Mouse (Mus musculus): Measurements from ENCODE around the gene Slc35g1.
"Not testable (repeated sequence)": the region's sequence is repeated elsewhere in the genome, so short reads cannot be mapped to it uniquely, and the experiment has no call there.

Slc35g1 gene

DNA sequence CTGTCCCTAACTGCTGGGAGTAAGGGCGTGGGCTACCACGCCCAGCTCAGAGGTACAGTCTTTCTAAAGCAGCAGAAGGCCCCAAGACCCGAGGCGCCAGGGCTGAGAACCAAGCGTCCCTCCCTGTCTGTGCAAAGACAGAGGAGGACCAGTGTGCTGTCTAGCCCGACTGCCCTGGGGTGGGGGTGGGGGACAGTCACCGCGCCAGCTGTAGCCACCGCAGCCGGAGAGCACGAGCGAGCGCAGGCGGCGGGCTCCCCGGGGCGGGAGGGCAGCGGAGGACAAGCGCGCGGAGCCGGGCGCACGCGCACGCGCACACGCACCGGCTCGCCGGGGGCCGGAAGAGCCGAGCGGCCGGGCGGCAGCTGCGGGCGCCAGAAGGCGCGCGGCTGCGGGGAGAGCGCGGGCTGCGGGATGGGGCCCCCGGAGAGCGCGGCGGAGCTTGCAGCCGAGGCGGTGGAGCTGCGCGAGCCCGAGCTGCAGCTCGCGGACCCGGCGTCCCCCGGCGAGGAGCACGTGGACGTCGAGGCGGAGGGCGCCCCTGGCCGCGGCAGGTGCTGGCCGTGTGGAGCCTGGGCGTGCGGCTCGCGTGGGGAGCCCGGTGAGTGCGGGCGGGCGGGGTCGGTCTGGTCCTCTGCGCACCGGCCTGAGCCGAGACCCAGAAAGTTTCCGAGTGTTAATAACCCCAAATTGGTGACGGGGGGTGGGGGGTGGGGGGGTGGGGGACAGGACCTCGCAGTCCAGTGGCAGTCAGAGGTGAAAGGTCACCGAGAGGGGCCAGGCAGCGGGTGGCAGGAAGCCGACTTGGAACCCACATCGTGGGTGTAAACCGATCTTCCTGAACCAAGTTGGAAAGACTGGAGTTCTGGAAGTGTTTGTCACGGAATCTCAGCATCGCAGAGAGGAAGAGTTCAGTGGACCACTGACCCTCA lies at the start of gene Slc35g1:
Slc35g1 (plus strand) TSS at position 280 of the 932 bp plus-strand sequence.
- peak; percentile 17 to 28 for DNase-seq

DNA sequence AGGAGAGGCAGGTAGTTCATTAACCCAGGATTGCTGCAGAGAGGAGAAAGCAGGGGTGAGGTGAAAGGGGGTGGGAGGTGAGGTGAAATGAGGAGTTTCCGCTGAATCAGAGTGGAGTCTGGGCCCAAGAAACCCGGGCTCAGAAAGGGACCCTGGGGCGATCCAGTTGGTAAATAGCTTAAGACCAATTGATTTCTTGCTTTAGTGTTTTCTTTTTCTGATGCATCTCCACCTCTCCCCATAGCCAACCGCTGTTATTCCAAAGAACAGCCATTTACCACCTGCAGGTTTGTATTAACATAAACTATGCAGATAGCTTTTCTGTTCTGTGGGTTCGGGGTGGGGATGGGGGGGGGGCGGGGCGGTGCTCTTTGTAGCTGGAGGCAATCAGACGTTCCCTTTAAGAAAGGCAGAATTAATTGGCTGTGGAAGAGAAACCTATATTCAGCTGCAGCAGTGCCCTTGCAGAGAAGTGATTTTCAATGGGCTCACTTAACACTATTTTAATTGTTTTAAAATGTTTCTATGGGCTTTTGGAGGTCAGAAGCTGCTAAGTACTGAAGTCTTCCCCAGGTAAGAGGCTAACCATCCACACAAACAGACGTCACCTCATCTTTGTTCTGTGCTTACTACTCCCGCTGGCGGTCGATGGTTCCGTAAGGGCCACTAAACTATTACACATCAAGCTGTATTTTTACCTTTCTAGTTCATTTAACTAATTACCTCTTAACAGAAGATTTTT lies 47.3 kb upstream of the Slc35g1 start:
- no peak for DNase-seq

DNA sequence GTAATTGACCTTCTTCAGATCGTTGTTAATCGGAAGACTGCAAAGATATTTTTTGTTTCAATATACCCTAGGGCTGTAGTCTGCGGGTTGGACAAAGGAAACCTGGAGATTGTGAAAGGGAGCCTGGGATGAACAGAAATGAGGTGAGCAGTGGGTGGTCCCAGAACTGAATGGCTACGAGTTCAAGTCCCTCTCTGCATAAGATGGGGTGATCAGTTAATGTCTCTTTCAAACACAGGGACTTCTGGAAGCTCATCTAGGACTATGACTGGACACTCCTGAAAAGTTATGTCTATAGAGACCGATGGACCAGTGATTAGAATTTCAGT lies 46.8 kb upstream of the Slc35g1 start:
- no peak for DNase-seq

DNA sequence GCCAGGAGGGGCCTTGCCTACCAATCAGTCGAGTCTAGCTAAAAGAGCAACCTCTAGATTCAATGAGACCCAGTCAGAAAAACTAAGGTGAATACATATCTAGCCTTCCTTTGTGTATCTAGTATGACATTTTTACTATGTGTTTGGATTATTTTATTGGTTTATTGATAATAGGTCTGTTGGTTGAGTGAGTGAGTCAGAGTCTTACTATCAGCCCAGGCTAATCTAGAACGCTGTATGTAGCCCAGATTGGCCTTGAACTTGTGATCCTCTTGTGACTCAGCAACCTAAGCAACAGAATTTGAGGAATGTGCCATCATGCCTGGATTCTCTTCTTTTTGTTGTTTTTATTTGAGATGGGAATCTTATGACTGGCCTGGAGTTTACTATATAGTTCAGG lies 44.6 kb upstream of the Slc35g1 start:
- DNase-seq, result no peak

DNA sequence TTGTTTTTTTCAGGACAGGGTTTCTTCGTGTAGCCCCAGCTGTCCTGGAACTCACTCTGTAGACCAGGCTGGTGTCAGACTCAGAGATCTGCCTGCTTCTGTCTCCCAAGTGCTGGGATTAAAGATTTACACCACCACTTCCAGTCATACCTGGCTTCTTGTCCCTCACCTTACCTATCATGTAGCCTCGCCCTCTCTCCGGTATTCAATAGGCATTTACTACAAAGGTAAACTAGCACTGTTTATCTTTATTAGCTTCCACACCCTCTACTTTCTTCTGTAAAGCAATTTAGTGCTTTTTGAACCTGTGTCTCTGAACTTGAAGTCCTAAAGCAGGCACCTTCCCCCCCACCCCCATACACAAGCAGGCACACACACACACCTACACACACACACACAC lies 44.1 kb upstream of the Slc35g1 start:
- DNase-seq, result no peak

DNA sequence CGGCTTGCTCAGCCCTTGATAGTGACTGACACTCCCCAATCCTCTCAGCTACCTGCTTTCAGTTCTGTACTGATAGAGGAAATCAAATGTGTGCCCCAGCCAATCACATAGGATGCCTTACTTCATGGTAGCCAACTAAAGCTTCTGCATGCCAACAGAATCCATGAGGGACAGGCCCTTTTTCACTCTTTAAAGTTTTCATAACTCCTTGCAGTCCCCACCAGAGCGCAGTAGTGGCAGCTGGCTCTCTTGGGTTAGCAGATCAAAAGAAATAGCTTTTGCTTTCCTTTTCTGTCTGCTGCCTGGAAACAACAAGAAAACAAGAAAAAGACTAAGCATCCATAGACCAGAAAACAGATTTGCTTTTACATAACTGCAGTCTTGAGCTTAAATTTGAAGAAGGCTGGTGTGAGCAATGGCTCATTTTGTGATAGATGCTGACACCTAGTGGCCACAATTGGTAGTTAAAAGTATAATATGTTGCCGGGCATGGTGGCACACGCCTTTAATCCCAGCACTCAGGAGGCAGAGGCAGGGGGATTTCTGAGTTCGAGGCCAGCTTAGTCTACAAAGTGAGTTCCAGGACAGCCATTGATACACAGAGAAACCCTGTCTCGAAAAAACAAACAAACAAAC lies 43.2 kb upstream of the Slc35g1 start:
- peak in 1 of 2 experiments; percentile 22 for DNase-seq

DNA sequence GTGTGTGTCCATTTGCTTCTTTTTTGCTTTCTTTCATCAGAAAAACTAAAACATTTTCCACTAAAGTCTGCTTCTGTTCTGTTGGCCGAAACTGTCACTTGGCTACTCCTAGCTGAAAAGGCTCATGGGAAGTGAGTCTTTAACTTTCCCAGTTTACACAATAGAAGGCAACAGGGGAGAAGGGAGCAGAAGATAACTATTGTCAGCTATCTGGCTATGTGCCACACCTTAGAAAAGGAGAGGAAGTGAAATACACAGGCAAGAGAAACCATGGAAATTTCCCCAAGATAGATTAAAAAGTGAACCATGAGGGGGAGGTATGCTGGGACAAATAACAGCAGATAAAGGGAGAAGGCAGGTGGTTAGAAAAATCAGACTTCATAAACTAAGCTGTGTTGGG lies 41.5 kb upstream of the Slc35g1 start:
- no peak for DNase-seq

DNA sequence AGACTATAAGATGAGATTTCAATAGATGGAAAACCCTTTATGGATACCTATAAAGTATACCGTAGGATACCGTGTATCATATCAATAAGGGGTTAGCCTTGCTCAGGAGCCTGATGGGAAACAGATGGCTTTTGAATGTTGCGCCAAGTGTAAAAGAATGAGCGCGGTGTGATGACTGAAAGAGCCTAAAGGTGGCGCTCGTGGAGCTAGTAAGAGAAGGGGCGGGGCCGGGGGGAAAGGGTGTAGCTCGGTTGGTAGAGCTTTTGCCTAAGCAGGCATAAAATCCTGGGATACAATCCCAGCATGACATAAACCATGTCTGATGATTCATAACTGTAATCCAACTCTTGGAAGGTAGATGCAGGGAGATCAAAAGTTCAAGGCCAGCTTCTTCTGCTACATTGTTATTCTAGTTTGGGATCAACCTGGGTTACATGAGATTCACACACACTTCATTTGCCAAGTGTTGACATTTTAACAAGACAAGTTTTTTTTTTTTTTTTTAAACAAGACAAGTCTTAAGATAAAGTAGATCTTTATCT lies 40.9 kb upstream of the Slc35g1 start:
- DNase-seq, result no peak

DNA sequence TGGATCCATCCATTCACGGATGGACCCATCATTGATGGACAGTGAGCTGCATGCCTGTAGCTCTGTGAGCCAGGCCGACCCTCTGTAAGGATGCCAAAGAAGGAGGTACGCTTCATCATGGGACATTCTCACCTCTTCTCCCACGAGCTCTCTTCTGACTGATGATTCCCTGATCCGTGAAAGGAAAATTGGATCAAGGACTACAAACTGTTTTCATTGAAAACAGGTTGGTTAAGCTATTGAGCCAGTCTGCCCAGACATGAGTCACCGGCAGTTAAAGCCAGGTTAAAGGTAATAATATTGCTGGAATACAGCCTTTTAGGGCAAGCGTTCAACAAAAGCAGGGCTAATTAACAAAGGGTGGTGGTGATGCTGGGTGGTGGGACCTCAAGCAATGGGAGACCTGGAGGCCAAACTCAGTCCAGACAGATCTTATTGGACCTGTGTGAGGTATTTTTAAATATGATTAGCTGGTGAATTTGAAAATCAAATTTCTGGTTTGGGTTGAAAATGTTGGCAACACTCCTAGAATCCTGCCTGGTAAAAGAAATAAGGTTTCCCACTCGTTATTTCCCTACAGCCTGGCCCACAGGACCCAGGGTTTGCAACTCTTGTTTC lies 39.5 kb upstream of the Slc35g1 start:
- DNase-seq, result no peak

DNA sequence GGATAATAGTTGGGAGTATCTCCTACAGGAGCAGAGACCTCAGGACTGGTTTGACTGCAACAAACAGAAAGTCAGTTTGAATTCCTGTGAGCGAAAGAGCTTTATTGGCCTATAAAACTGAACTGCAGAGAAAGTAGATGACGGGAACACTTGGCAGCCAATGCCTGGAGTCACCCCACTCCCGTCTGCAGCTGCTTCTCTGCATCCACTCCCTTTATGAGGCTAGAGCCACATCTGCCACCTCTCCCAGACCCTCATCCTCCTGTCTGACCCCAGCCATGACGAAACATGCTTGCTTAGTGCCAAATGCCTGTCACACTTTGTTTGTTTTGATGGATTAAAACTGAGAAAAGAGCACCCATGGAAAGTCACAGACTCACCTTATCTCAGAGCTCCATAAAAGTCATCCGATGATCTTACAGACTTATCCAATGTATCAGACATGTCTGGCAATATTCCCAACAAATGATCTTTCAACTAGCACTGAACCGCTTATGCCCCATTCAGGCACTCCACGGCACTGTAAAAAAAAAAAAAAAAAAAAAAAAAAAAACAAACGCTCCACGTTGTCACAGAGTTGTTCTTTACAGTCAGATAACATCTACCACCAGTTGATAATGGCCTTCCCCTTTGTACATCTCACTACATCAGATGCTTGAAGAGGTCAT lies 37.7 kb upstream of the Slc35g1 start:
- DNase-seq, result no peak

DNA sequence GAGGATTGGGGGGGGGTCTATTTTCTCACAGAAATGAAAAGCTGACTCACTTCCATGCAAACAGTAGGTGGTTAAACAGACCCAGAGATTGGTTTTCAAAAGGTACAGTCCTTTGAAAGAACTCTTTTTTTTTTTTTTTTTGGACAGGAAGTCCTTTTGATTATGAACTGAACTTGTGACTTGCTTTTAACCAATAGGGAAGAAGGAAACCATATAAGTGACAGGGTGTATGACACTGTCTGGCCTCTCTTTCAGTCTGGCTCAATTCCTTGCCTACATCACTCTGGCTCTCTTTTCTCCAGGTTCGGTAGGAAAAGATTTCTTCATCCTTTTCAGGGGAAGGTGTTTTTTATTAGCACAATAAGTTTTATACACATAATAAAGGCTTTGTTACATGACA lies 36.5 kb upstream of the Slc35g1 start:
- DNase-seq, result no peak

DNA sequence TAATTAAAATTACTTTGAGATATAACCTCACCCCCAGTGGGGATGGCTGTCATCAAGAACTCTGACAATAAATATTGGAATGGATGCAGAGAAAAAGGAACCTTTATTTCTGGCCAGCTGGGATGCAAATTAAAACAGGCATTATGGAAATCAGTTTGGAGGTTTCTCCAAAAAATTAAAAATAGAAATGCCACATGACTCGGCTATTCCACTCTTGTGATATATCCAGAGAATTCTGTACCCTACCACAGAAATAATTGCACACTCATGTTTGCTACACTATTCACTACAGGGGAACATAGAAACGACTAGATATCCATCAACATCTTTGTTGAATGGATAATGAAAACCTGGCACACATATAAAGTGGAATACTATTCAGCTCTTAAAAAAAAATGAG lies 33.9 kb upstream of the Slc35g1 start:
- no peak for DNase-seq

DNA sequence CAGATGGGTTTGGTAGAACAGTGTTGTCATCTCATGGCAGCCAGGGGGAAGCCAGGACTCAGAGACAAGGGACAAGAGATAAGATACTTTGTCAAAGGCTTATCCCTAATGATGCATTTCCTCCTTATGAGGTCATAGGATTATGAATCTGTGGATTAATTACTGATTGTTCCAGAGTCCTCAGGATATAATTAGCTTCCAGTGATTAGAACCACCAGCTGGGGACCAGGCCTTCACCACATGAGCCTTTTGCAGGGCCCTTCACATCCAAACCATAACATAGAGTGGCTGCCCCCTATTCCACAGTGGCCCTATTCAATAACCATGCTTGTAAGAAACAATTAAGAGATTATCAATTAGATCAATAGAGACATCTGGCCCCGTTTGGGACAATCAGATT lies 32.4 kb upstream of the Slc35g1 start:
- DNase-seq, result no peak

DNA sequence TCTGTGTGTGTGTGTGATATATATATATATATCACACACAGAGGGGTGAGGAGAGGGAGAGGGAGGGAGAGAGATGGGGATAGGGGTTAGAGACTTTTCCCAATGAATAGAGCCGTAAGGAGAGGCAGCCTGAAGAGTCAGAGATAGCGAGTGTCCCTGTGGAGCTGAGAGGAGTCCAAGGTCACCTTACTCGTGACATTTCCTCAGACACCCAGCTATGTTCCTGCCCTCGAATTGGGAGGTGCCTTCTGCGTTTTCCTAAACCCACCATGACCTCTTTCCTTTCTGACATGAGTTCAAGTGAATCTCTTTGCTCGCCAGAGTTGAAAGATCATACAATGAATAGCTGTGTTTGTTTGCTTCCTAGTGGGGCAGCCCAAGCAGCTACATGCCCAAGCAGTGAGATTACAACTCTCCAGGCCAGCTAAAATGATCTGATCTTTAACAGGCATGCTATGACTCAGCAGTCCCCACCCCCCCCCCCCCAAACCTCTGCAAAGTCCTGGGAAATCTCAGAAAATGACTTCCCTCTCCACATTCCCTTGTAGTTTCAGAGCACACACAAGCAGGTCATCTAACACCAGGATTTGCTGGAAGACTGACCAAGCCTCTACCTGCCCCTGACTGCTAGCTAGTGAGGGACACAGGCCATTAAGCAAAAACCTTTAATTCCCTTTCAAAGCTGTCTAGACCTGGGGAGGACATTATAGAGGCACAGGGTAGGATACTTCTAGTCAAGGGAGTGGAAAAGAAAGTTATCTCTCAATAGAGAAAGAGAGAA lies 31.7 kb upstream of the Slc35g1 start:
- DNase-seq, result no peak

DNA sequence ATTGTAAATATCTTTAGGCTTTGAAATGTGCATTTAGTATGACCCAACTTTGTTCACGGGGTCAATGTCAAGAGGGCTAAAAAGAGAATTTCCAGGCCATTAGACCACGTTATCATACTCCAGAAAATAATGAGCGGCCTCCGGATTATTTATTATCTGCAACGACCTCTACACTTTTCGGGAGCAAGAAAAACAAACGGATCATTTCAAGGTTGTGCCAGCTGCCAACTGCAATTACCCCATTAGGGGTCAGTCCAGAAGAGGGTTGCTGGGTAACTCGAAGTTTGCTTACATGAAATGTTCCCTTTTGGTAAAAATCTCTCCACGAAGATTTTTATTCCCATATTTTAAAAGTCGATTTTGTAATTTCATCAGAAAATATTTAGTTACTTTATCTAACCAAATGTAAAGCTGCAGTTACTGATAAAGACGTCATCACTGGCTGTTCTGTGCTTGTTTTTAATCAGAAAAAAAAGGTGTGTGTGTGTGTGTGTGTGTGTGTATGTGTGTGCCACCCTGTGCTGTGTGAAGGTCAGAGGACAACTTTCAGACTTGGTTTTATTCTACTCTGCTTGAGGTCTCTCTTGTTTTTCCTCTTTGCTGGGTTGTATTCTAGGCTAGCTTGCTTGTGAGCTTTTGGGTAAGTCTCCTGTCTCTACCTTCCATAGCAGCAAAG lies 30.7 kb upstream of the Slc35g1 start:
- no peak for DNase-seq

DNA sequence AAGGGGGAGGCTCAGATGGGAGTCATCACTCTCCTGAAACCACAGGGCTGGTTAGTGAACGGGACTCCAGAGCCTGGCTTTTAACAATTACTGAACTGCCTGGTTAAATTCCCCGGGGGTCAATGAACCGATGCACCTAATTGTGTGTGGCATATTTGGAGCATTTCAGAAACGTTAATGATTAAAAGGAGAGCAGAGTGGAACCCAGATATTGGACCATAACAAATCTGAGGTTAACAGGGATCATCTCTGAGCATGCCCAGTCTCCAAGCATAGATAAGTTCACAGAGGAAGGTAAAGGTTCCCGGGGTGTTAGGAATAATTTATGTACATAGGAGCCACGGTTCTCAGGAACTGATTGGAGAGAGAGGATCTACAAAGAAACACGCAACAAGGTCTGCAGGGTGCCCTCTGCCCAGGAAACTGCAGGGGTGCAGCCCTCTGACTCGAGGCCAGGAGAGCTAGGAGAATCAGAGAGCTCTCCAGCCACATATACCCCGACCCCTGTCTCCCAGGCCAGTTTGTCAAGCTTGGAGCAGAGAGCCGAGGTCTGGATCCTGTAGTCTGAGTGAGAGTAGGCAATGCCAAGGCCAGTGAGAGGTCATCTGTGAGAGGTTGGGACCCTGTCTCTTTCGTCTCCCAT lies 23.2 kb upstream of the Slc35g1 start:
- DNase-seq, result no peak

DNA sequence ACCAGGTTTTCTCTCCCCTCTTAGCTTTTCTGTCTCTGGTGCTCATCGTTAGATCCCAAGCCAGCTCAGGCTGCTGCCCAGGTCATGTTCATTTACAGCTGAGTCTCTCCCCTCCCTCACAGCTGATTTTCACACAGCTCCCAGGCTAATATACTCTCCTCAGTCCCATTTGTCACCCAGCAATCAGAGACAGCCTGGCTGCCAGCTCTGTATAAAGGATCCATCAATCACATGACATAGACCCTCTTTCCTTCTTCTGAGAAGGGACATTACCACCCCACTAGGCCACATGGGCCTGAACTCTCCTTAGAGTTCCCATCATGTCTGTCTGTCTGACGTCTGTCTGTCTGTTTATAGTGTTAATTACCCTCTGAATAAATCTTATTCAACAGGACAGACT lies 22.4 kb upstream of the Slc35g1 start:
- no peak for DNase-seq

DNA sequence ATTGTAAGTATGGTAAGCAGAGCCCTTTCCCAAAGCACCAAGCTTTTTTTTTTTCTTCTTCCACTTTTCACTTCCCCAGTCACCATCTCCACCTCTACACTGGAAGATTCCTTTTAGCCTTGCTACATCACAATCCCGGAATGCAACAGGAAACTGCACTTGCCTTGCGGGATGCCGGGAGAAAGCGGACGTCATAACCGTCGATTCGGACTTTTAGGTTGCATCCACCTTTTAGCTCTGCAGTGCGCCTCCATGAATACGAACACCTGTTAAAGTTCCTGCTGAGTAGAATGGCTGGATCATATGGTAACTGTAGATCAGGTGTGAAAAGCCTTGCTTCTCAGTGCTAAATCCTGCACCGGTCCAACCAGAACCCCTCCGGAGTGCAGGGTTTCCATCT lies 12.0 kb upstream of the Slc35g1 start:
- DNase-seq, result no peak

DNA sequence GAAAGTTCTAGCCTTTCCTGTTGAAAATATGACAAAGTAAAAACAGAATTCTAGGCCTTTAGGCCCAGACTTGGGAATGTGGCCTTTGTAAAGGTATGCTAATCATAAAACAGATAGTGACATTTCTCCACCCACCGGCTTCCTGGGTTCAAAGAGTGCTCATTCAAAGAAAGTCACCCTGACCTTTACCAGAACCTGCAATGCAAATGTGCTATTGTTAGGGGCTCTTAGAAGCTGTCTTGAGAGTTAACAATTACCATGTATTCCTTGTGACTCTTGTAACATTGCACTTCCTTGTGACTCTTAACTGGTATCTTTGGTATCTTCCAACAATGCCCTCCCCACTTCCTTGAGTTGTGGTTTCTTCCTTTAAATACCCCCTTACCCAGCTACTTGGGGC lies 8.8 kb upstream of the Slc35g1 start:
- DNase-seq, result not testable (repeated sequence)

DNA sequence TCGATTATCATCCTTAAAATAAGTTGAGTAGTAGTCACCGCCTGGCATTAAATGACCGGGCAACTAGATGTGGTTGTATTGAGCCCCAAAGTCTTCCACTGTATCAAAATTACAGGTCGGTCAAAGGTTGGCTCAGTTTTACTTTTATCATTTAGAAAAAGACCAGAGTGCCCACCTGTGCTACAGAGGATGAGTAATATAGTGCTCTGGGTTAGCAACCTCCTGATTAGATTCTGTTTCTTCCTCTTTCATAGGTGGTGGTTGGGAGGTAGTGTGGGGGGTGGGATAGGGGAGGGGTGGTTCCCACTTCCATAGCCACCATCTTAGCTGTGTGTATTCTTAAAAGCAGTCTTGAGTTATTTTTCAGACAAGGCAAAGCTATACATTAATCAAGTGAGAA lies 7.9 kb upstream of the Slc35g1 start:
- DNase-seq, result no peak

DNA sequence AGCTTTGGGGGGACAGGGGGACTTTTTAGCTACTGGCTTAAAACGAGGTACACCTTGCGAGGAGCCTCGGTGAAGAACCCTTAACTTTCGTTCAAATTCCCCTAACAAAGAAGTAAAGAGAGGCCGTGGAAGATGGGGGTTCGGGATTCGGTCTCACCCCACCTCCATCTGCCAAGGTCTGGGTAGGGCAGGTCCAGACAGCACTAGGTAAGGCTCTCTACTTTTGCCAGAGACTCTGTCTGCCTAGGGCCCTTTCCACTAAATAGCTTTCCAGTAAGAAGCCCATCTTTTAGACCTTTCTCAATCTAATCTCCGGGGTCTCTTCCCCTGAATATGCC lies 822 bp downstream of the Slc35g1 start:
- no peak for DNase-seq

Data from lung, adult 18-20 months (tissue).